Mouse (Mus musculus): ENCODE measurements at regions not wholly inside any gene's neighbourhood (a gene's known extent, or its start where the extent isn't known, plus 50 kb on each side); places are given as distances from the start of the nearest gene placed in this dataset.
A peak's percentile ranks its signal among the peaks of the same experiment; 100 is the strongest.

- Histone ChIP-seq H3K36me3 (ENCODE audit: control insufficient read depth, insufficient read depth, low read length) (no peaks in the 10 kb centered on the region), H3K27me3 (replicated peaks; ENCODE audit: control insufficient read depth, insufficient read depth, low read length) (no peaks in the 10 kb centered on the region), H3K4me3 (ENCODE audit: insufficient read depth, low read depth, low read length) (no peak overlapping the region), H3K27ac (ENCODE audit: insufficient read depth, low read depth, low read length) (peak overlapping the region; percentile 89), H3K4me1 (ENCODE audit: control insufficient read depth, insufficient read depth, low read length) (peaks cover 8% of the 10 kb centered on the region)
- no peak for TF ChIP-seq POLR2A (IDR thresholded peaks at IDR 0.05; ENCODE audit: low read depth, low read length)
- no peak for TF ChIP-seq CTCF (conservative IDR thresholded peaks at IDR 0.05; ENCODE audit: insufficient read depth, insufficient read length, low read depth, low read length)
- 33% methylated on average over 1 of the region's 1 CpGs for WGBS
- DNase-seq = peak; percentile 84
Measured at GRCm38 (mm10) chr4:99423449-99423848, 127.7 kb downstream of the Gm12689 start.

GRCm38 (mm10) chr4:99445077-99445754 lies 149.5 kb downstream of the Gm12689 start:
- Histone ChIP-seq H3K4me1 (ENCODE audit: control insufficient read depth, insufficient read depth, low read length) (no peaks in the 10 kb centered on the region), H3K27ac (ENCODE audit: insufficient read depth, low read depth, low read length) (no peak overlapping the region), H3K4me3 (ENCODE audit: insufficient read depth, low read depth, low read length) (no peak overlapping the region), H3K27me3 (replicated peaks; ENCODE audit: control insufficient read depth, insufficient read depth, low read length) (no peaks in the 10 kb centered on the region), H3K36me3 (ENCODE audit: control insufficient read depth, insufficient read depth, low read length) (no peaks in the 10 kb centered on the region)
- 28% methylated on average over 28 of the region's 28 CpGs for WGBS
- no peak for TF ChIP-seq POLR2A (IDR thresholded peaks at IDR 0.05; ENCODE audit: low read depth, low read length)
- TF ChIP-seq CTCF (conservative IDR thresholded peaks at IDR 0.05; ENCODE audit: insufficient read depth, insufficient read length, low read depth, low read length) = no peak; the same call in 1 of the 2 replicates
- peak; percentile 4 for DNase-seq

- Histone ChIP-seq H3K27me3 (replicated peaks; ENCODE audit: control insufficient read depth, insufficient read depth, low read length) (no peaks in the 10 kb centered on the region), H3K36me3 (ENCODE audit: control insufficient read depth, insufficient read depth, low read length) (no peaks in the 10 kb centered on the region), H3K4me3 (ENCODE audit: insufficient read depth, low read depth, low read length) (no peak overlapping the region), H3K27ac (ENCODE audit: insufficient read depth, low read depth, low read length) (no peak overlapping the region), H3K4me1 (ENCODE audit: control insufficient read depth, insufficient read depth, low read length) (no peaks in the 10 kb centered on the region)
- TF ChIP-seq POLR2A (IDR thresholded peaks at IDR 0.05; ENCODE audit: low read depth, low read length) = no peak
- no peak for TF ChIP-seq CTCF (conservative IDR thresholded peaks at IDR 0.05; ENCODE audit: insufficient read depth, insufficient read length, low read depth, low read length)
- DNase-seq = no peak
- 62% methylated on average over 9 of the region's 9 CpGs for WGBS
Measured at GRCm38 (mm10) chr4:99445755-99446128, 150.0 kb downstream of the Gm12689 start.

GRCm38 (mm10) chr4:99458984-99459383 lies 163.3 kb downstream of the Gm12689 start:
- no peaks in the 10 kb centered on the region for H3K27me3 ChIP-seq (replicated peaks; ENCODE audit: control insufficient read depth, insufficient read depth, low read length)
- H3K4me1 ChIP-seq (ENCODE audit: control insufficient read depth, insufficient read depth, low read length) = no peaks in the 10 kb centered on the region; the same call in 1 of the 2 replicates
- TF ChIP-seq CTCF (conservative IDR thresholded peaks at IDR 0.05; ENCODE audit: insufficient read depth, insufficient read length, low read depth, low read length) (no peak), POLR2A (IDR thresholded peaks at IDR 0.05; ENCODE audit: low read depth, low read length) (no peak)
- H3K4me3 ChIP-seq (ENCODE audit: insufficient read depth, low read depth, low read length) = no peak overlapping the region
- 69% methylated on average over 4 of the region's 4 CpGs for WGBS
- no peak overlapping the region for H3K27ac ChIP-seq (ENCODE audit: insufficient read depth, low read depth, low read length)
- DNase-seq = peak; percentile 2
- H3K36me3 ChIP-seq (ENCODE audit: control insufficient read depth, insufficient read depth, low read length) = no peaks in the 10 kb centered on the region

- Histone ChIP-seq H3K4me1 (ENCODE audit: control insufficient read depth, insufficient read depth, low read length) (no peaks in the 10 kb centered on the region; the same call in 1 of the 2 replicates), H3K27ac (ENCODE audit: insufficient read depth, low read depth, low read length) (no peak overlapping the region), H3K36me3 (ENCODE audit: control insufficient read depth, insufficient read depth, low read length) (no peaks in the 10 kb centered on the region), H3K4me3 (ENCODE audit: insufficient read depth, low read depth, low read length) (peak overlapping the region; percentile 19; the same call in 1 of the 2 replicates), H3K27me3 (replicated peaks; ENCODE audit: control insufficient read depth, insufficient read depth, low read length) (no peaks in the 10 kb centered on the region)
- no peak for TF ChIP-seq POLR2A (IDR thresholded peaks at IDR 0.05; ENCODE audit: low read depth, low read length)
- no peak for TF ChIP-seq CTCF (conservative IDR thresholded peaks at IDR 0.05; ENCODE audit: insufficient read depth, insufficient read length, low read depth, low read length)
- peak; percentile 75 for DNase-seq
- WGBS = 10% methylated on average over 14 of the region's 14 CpGs
Measured at GRCm38 (mm10) chr4:99459436-99459835, 163.7 kb downstream of the Gm12689 start.

- WGBS = 52% methylated on average over 9 of the region's 9 CpGs
- TF ChIP-seq POLR2A (IDR thresholded peaks at IDR 0.05; ENCODE audit: low read depth, low read length) (no peak), CTCF (conservative IDR thresholded peaks at IDR 0.05; ENCODE audit: insufficient read depth, insufficient read length, low read depth, low read length) (no peak)
- H3K27ac ChIP-seq (ENCODE audit: insufficient read depth, low read depth, low read length) = no peak overlapping the region
Measured at GRCm38 (mm10) chr4:99465493-99465892, 169.8 kb downstream of the Gm12689 start.

GRCm38 (mm10) chr4:99475701-99476218 lies 180.1 kb downstream of the Gm12689 start:
- H3K27me3 ChIP-seq (replicated peaks; ENCODE audit: control insufficient read depth, insufficient read depth, low read length) = no peaks in the 10 kb centered on the region
- no peak overlapping the region for H3K27ac ChIP-seq (ENCODE audit: insufficient read depth, low read depth, low read length)
- TF ChIP-seq CTCF (conservative IDR thresholded peaks at IDR 0.05; ENCODE audit: insufficient read depth, insufficient read length, low read depth, low read length) = no peak
- no peak for TF ChIP-seq POLR2A (IDR thresholded peaks at IDR 0.05; ENCODE audit: low read depth, low read length)
- no peak for DNase-seq
- 64% methylated on average over 11 of the region's 11 CpGs for WGBS
- no peaks in the 10 kb centered on the region for H3K4me1 ChIP-seq (ENCODE audit: control insufficient read depth, insufficient read depth, low read length)
- no peaks in the 10 kb centered on the region for H3K36me3 ChIP-seq (ENCODE audit: control insufficient read depth, insufficient read depth, low read length)
- no peak overlapping the region for H3K4me3 ChIP-seq (ENCODE audit: insufficient read depth, low read depth, low read length)

More at GRCm38 (mm10) chr4:99465493-99465892, 169.8 kb downstream of the Gm12689 start:
- no peak for DNase-seq
- no peaks in the 10 kb centered on the region for H3K36me3 ChIP-seq (ENCODE audit: control insufficient read depth, insufficient read depth, low read length)
- H3K27me3 ChIP-seq (replicated peaks; ENCODE audit: control insufficient read depth, insufficient read depth, low read length) = no peaks in the 10 kb centered on the region
- no peaks in the 10 kb centered on the region for H3K4me1 ChIP-seq (ENCODE audit: control insufficient read depth, insufficient read depth, low read length)
- no peak overlapping the region for H3K4me3 ChIP-seq (ENCODE audit: insufficient read depth, low read depth, low read length)
